In genomic region chr7:74862727-74863126, GRCm38 (mm10) we compare ENCODE assay signal across 10 mouse cellular contexts.
DNase-seq lines count a peak whose midpoint lies in the region; ATAC-seq lines count a peak whose summit lies in the region.
"Had no signal": no experiment of that assay in that cellular context is flagged by ENCODE, and none has a peak within 500 bp of the region (broad histone marks: within the 10 kb centered on the region; RNA-seq: fewer than 3 reads in every experiment).

No protein-coding gene starts in this region.

- peak; percentile 58 for ATAC-seq in kidney, embryonic 15.5 days (replicated peaks; ENCODE audit: low FRiP score)
- peak; percentile 51 for ATAC-seq in limb, embryonic 13.5 days (ENCODE audit: low FRiP score, low read depth)

- H3K27me3 ChIP-seq in kidney, embryonic 15.5 days = no peaks in the 10 kb centered on the region
- no peaks in the 10 kb centered on the region for H3K27me3 ChIP-seq in heart, embryonic 10.5 days (ENCODE audit: insufficient read depth, poor library complexity, severe bottlenecking)
- H3K27me3 ChIP-seq in limb, embryonic 13.5 days = no peaks in the 10 kb centered on the region
- H3K27me3 ChIP-seq: midbrain, embryonic 12.5 days had no signal

- H3K4me1 ChIP-seq in kidney, embryonic 15.5 days = no peaks in the 10 kb centered on the region
- H3K4me1 ChIP-seq in heart, embryonic 10.5 days = peaks cover 11% of the 10 kb centered on the region
- no peaks in the 10 kb centered on the region for H3K4me1 ChIP-seq in limb, embryonic 13.5 days
- H3K4me1 ChIP-seq: midbrain, embryonic 12.5 days had no signal

- no peak overlapping the region for H3K9ac ChIP-seq in kidney, embryonic 15.5 days
- H3K9ac ChIP-seq in limb, embryonic 13.5 days = no peak overlapping the region
- H3K9ac ChIP-seq: midbrain, embryonic 12.5 days had no signal

- no peak overlapping the region for H3K27ac ChIP-seq in kidney, embryonic 15.5 days
- H3K27ac ChIP-seq in heart, embryonic 10.5 days = no peak overlapping the region
- no peak overlapping the region for H3K27ac ChIP-seq in limb, embryonic 13.5 days
- H3K27ac ChIP-seq: midbrain, embryonic 12.5 days had no signal

- DNase-seq in kidney, adult 18-20 months = no peak
- DNase-seq in embryo, embryonic 11.5 days (ENCODE audit: low read depth, low spot score) = peak; percentile 22
- DNase-seq in heart, embryonic 10.5 days (ENCODE audit: low spot score) = peak; percentile 80
- DNase-seq in urinary bladder, postnatal 10 days (ENCODE audit: low spot score) = no peak
- no peak for DNase-seq in ovary, postnatal 10 days (ENCODE audit: low spot score)
- no peak for DNase-seq in right cerebral cortex, postnatal 10 days (ENCODE audit: low spot score in 2 of 2)
- DNase-seq: retina, postnatal 1 day had no signal

- H3K36me3 ChIP-seq in kidney, embryonic 15.5 days = no peaks in the 10 kb centered on the region
- H3K36me3 ChIP-seq in heart, embryonic 10.5 days = no peaks in the 10 kb centered on the region
- no peaks in the 10 kb centered on the region for H3K36me3 ChIP-seq in limb, embryonic 13.5 days
- H3K36me3 ChIP-seq: midbrain, embryonic 12.5 days had no signal

- no peak overlapping the region for H3K4me2 ChIP-seq in kidney, embryonic 15.5 days
- no peak overlapping the region for H3K4me2 ChIP-seq in limb, embryonic 13.5 days (replicated peaks)
- H3K4me2 ChIP-seq: midbrain, embryonic 12.5 days had no signal

- WGBS in kidney, embryonic 15.5 days = 38% methylated on average over 3 of the region's 3 CpGs
- 7% methylated on average over 3 of the region's 3 CpGs for WGBS in heart, embryonic 10.5 days
- 31% methylated on average over 3 of the region's 3 CpGs for WGBS in limb, embryonic 13.5 days

- H3K4me3 ChIP-seq in kidney, embryonic 15.5 days (replicated peaks) = no peak overlapping the region
- no peak overlapping the region for H3K4me3 ChIP-seq in heart, embryonic 10.5 days
- H3K4me3 ChIP-seq in limb, embryonic 13.5 days = no peak overlapping the region
- H3K4me3 ChIP-seq: midbrain, embryonic 12.5 days had no signal

- no peaks in the 10 kb centered on the region for H3K9me3 ChIP-seq in kidney, embryonic 15.5 days (replicated peaks)
- H3K9me3 ChIP-seq in heart, embryonic 10.5 days = no peaks in the 10 kb centered on the region
- no peaks in the 10 kb centered on the region; the same call in 1 of the 2 replicates for H3K9me3 ChIP-seq in limb, embryonic 13.5 days
- H3K9me3 ChIP-seq: midbrain, embryonic 12.5 days had no signal

Comparison
In these comparisons a context has a peak if more than half of its experiments do, and no peak if none do; other contexts are left out.
1. DNase-seq: peak in embryo, embryonic 11.5 days (single experiment) and heart, embryonic 10.5 days (single experiment); none in kidney, adult 18-20 months (single experiment), urinary bladder, postnatal 10 days (single experiment), ovary, postnatal 10 days (single experiment) and right cerebral cortex, postnatal 10 days (0 of 2).